Mouse (Mus musculus) kidney, adult 2 months (tissue): ENCODE measurements around the gene Gm26620.

Source experiments
- CTCF ChIP-seq: fragments of 200-500 bp; conservative IDR thresholded peaks from 2 replicates; pipeline ENCODE4 v1.5.1; 2011; ENCODE audit warnings: low read depth, mild to moderate bottlenecking, control low read depth, low read length, moderate library complexity, mixed read lengths; ENCODE audit not compliant: insufficient read depth, insufficient read length
- POLR2A ChIP-seq: fragments of 200-500 bp; IDR thresholded peaks from one replicate; pipeline ENCODE4 v1.6.1; 2011; ENCODE audit warnings: low read depth, low read length, control low read depth

DNA sequence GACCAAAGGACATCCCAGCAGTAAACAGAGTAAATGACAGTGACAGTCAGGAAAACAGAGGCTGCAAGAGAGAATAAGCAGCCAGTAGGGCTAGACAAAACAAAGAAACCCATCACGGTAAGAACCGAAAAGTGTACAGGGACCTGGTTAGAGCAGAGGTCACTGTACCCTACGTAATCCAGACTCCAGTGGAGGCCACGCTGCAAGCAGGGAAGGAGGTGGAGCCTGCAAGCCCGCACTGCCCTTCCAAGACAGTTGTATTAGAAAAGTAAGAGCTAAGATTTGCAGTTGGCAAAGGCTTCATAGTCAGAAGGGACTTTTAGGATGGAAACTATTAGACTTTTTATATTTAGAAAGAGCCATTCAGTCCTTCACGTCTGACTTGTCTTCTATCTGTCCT, 42.1 kb downstream of the Gm26620 start:
- TF ChIP-seq CTCF (no peak), POLR2A (no peak)
